Mouse (Mus musculus) 3134 (cell line): ENCODE measurements around the gene Cp.
"Not testable (repeated sequence)": the region's sequence is repeated elsewhere in the genome, so short reads cannot be mapped to it uniquely, and the experiment has no call there.

Experiments used
- DNase-seq: peaks from one replicate; pipeline ENCODE4 v3.0.0-alpha.2; 2011; ENCODE audit warnings: low spot score; ENCODE audit not compliant: insufficient read length; ENCODE audit errors: extremely low read depth

Cp gene

DNA sequence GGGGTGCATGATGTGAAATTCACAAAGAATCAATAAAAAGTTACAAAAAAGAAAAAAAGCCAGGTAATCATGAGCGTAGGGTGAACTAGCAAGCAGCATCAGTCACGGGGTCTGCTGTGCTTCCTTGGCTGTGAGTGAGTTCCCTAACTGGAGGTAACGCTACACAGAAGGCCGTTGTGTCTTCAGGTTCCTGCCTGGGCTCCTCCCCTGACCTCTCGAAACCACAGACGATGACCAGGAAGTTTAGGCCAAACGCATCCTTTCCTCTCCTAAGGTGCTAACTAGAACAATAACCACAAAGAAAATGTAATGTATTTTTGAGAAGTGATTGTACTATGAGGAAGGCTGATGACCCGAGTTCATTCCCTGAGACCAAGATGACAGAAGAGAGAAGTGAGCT is 47.6 kb downstream of the Cp start:
- DNase-seq: no peak

DNA sequence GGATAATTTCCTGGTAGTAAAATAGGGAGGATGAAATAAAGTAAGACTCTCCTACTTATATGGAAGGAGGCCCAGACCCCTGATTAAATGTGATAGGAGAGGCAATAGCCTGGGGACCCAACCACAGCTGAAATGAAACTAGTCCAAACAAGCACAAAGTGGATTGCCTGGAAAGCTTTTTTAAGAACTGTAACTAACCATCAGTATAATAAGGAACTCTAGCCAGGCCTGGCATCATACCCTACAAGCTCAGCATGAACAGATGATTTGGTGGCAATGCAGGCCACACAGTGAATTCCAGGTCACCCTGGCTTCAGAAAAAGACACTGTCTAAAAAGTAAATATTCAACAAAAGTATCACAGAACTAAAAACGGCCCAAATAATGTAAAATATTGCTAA is 48.8 kb downstream of the Cp start:
- no peak for DNase-seq

GRCm38 (mm10) chr3:20007275-20007674 is 50.4 kb downstream of the Cp start:
- no peak for DNase-seq

- no peak for DNase-seq
Measured at GRCm38 (mm10) chr3:20007759-20008158, 50.9 kb downstream of the Cp start.

- DNase-seq: no peak
Measured at GRCm38 (mm10) chr3:20010464-20010863, 53.6 kb downstream of the Cp start.

- not testable (repeated sequence) for DNase-seq
Measured at GRCm38 (mm10) chr3:20010905-20011304, 54.1 kb downstream of the Cp start.

- no peak for DNase-seq
Measured at GRCm38 (mm10) chr3:20014454-20014853, 57.6 kb downstream of the Cp start.

GRCm38 (mm10) chr3:20018076-20018475 is 61.2 kb downstream of the Cp start:
- no peak for DNase-seq

DNA sequence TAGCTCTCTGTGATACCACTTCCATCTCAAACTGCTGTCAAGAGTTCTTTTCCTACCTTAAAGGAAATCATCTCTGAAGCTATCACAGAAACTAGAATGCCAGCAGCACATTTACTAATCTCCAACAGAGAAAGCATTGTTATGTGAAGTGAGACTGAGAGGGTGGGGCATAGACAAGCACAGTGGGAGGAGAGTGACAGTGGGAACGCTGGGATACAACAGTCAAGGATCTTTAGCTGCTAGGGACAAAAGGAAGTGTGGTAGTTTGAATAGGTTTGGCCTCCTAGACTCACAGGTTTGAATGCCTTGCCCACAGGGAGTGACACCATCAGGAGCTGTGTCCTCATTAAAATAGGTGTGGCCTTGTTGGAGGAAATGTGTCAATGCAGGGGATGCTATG is 67.0 kb downstream of the Cp start:
- no peak for DNase-seq

DNA sequence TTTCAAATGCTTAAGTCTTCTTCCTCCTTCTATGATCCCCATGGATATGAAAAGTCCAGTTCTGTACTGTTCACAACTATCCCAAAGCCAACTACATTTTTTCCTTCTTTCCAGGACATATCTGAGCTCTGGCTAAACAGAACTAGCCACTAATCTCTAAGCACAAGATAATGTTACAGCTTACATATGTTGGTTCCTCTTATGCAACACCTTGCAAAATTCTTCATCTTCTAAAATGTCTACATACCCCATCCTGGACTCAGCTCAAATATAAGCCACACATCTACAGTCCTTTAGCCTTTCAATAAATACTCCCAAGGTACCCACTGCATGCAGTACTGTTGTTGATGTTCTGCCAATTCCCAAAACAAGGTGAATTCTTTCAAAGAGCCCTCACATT is 69.6 kb downstream of the Cp start:
- no peak for DNase-seq

GRCm38 (mm10) chr3:20026996-20027689 is 70.3 kb downstream of the Cp start:
- DNase-seq: no peak

GRCm38 (mm10) chr3:20027788-20028187 is 70.9 kb downstream of the Cp start:
- no peak for DNase-seq

DNA sequence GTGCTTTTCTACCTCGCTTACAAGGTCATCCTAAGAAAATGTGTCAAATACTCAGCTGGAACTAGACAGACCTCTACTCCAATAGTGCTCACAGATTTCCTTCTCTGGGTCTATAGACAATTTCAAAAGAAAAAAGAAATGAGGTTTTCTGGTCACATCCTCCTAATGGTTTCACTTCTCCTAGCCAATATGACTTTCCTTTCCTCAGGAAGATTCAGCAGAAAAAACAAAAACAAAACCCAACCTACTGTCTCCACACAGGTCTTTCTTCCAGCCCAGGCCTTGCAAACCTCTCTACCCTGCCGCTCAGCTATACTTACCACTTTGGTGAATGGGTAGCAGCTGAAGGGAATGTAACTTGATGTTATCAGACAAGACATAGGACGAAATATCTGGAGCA is 71.8 kb downstream of the Cp start:
- DNase-seq: no peak

DNA sequence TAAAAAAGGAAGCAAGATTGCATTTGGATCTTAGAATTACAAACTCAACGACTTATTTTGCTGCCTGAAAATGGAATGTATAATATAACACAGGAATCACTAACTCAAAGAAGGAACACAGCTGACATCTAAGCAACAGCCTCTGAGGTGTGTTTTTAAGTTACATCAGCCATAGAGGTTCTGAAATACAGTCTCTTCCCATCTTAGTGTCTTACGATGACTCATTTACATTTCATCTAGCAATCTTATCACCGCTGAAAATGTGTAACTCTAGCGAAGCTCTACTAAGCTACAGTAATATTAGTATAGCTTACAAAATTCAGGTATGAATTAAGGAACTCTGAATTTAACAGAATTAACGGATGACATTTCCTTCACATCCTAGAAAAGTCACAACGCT is 74.0 kb downstream of the Cp start:
- DNase-seq: no peak

- DNase-seq: no peak
Measured at GRCm38 (mm10) chr3:20033761-20034718, 77.2 kb downstream of the Cp start.

- peak; percentile 97 for DNase-seq
Measured at GRCm38 (mm10) chr3:20034719-20035404, 78.0 kb downstream of the Cp start, which contains the start of gene Hps3. Gene Hps3, minus strand, starts transcription at chr3:20035315.

DNA sequence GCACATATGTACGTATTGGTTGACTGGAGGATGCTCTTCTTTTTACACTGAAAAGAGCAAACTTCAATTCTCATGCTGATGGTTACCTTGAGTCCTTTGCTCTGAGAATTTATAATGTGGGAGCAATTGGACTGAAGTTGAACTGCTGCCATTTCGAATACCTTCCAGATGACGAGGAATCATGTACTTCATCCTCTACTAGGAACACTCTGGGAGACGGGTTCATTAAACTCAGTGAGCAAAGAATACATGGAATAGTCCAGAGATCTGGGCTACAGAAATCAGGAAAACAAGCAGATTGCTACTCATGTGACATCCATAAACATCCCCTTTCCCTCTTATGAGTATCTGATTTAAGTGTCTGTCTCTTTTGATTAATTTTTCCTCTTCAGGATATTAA is 79.2 kb downstream of the Cp start:
- DNase-seq: no peak

DNA sequence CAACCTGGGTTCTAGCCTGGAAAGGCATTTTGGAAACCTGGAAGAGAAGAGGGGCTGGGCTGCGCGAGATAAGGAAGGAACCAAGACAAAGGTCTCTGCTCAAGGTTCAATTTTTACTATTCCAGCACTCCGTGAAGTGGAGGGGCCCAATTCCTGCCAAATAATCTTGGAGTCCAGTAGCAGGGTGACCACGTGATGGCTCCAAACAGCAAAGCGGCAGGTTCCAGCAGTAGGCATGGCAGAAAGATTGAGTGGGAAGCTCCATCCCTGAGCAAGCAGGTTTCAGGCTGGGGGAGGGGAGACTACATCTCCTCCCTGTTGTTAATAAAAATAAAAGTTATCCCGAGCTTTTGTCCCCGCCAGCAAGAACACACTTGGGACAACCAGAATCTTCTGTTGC is 84.6 kb downstream of the Cp start:
- DNase-seq: not testable (repeated sequence)

- DNase-seq: not testable (repeated sequence)
Measured at GRCm38 (mm10) chr3:20044736-20045135, 87.9 kb downstream of the Cp start.

GRCm38 (mm10) chr3:20057306-20058196 is 100.7 kb downstream of the Cp start, which contains the start of gene Hltf:
Gene Hltf, plus strand, starts transcription at chr3:20057811.
- peak; percentile 95 for DNase-seq
